Mouse (Mus musculus) neural tube, embryonic 11.5 days (tissue): ENCODE measurements at regions not wholly inside any gene's neighbourhood (a gene's known extent, or its start where the extent isn't known, plus 50 kb on each side); places are given as distances from the start of the nearest gene placed in this dataset.

Source experiments
- ATAC-seq: fragments of 200-750 bp; cut with Nextera tagmentation; 2 replicates; pipeline ENCODE4 v1.8.0; 2017; ENCODE audit warnings: moderate number of reproducible peaks, mild to moderate bottlenecking, moderate TSS enrichment, moderate library complexity; ENCODE audit not compliant: insufficient read depth, low FRiP score, low TSS enrichment
- DNase-seq: peaks from one replicate; pipeline ENCODE4 v3.0.0-alpha.2; 2015; ENCODE audit warnings: low spot score
- H3K27ac ChIP-seq: fragments of 300-500 bp; sonication (generic); 2 replicates; pipeline ENCODE4 v1.5.1; 2014; ENCODE audit warnings: low read depth, mild to moderate bottlenecking, low read length
- H3K27me3 ChIP-seq: fragments of 300-500 bp; sonication (generic); 2 replicates; pipeline ENCODE4 v1.6.1; 2014; ENCODE audit warnings: mild to moderate bottlenecking, low read length, mixed read lengths; ENCODE audit not compliant: control insufficient read depth, insufficient read depth
- H3K36me3 ChIP-seq: fragments of 300-500 bp; sonication (generic); 2 replicates; pipeline ENCODE4 v1.6.1; 2014; ENCODE audit warnings: mild to moderate bottlenecking, low read length, moderate library complexity, mixed read lengths; ENCODE audit not compliant: control insufficient read depth, insufficient read depth
- H3K4me1 ChIP-seq: fragments of 300-500 bp; sonication (generic); 2 replicates; pipeline ENCODE4 v1.6.1; 2014; ENCODE audit warnings: low read length, mixed read lengths; ENCODE audit not compliant: control insufficient read depth, insufficient read depth
- H3K4me2 ChIP-seq: fragments of 300-500 bp; sonication (generic); 2 replicates; pipeline ENCODE4 v1.6.1; 2014; ENCODE audit warnings: low read depth, mild to moderate bottlenecking, moderate library complexity
- H3K4me3 ChIP-seq: fragments of 300-500 bp; sonication (generic); 2 replicates; pipeline ENCODE4 v1.5.1; 2014; ENCODE audit warnings: low read depth, low read length
- H3K9ac ChIP-seq: fragments of 300-500 bp; sonication (generic); 2 replicates; pipeline ENCODE4 v1.6.1; 2014; ENCODE audit warnings: mild to moderate bottlenecking, low read length
- H3K9me3 ChIP-seq: fragments of 300-500 bp; sonication (generic); 2 replicates; pipeline ENCODE4 v1.6.1; 2016; ENCODE audit warnings: low read length; ENCODE audit not compliant: control insufficient read depth
- WGBS: fragments of 180-500 bp; shearing (Covaris S2); extraction: QIAGEN DNeasy Blood & Tissue Kit; methylation state at CpG from one replicate; pipeline ENCODE4 v1.1.7; 2014; 5-methylcytosine and 5-hydroxymethylcytosine counted together

DNA sequence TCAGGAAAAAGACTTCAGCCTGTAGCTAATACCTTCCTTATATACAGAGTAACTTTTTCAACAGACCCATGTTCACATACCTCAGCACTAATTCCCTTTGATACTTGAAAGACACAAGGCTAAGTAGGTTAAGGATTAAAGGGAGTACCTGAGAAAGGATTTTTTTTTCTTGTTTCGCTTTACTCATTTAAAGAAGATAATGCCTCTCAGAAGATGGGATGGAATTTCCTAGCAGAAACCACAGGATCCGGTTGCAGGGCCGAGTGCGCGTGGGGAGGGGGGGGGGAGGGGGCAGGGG lies 114.0 kb upstream of the Cpsf6 start:
- Histone ChIP-seq H3K27me3 (no peaks in the 10 kb centered on the region), H3K9me3 (0 out of 2 replicates have a peak, but pooled peaks cover 2% of the 10 kb centered on the region), H3K4me1 (no peaks in the 10 kb centered on the region), H3K9ac (no peak overlapping the region), H3K4me3 (no peak overlapping the region), H3K4me2 (no peak overlapping the region), H3K27ac (no peak overlapping the region), H3K36me3 (no peaks in the 10 kb centered on the region)
- 43% methylated on average over 1 of the region's 5 CpGs for WGBS
- ATAC-seq (no peak), DNase-seq (no peak)

DNA sequence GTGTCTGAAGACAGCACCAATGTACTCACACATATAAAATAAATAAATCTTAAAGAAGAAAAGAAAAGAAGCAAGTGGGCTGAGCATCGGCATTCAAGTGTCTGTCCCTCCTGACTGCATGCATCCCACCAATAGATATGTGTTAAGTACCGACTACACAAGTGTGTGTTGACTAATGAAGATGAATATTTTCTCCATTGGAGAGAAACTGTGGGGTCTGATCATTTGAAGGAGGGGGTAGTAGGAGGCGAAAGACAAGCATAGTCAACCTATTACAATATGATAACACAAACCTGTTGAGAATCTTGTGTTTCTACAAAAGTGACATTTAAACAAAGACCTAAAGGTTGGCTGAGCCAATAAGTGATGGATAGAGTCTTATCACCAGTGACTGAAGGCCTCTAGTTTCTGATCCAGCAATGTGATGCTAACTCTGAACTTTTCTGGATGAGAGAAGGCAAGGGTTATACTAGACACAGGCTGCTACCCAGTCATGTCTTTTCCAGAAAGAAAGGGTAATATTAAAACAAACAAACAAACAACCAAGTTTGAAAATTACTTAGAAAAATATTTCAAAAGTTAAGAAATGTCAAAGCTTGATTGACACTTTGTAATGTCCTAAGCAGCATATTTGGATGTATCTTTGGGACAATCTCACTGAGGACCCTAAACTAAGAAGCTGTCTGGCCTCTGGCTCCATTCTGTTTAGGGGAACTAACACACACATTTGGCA lies 113.4 kb upstream of the Cpsf6 start:
- WGBS: 96% methylated on average over 3 of the region's 3 CpGs
- no peak overlapping the region for H3K27ac ChIP-seq
- H3K9ac ChIP-seq: no peak overlapping the region
- H3K4me2 ChIP-seq: no peak overlapping the region
- no peaks in the 10 kb centered on the region for H3K4me1 ChIP-seq
- no peaks in the 10 kb centered on the region for H3K27me3 ChIP-seq
- no peak for DNase-seq
- no peak for ATAC-seq
- H3K9me3 ChIP-seq: 0 out of 2 replicates have a peak, but pooled peaks cover 2% of the 10 kb centered on the region
- no peaks in the 10 kb centered on the region for H3K36me3 ChIP-seq
- no peak overlapping the region for H3K4me3 ChIP-seq

DNA sequence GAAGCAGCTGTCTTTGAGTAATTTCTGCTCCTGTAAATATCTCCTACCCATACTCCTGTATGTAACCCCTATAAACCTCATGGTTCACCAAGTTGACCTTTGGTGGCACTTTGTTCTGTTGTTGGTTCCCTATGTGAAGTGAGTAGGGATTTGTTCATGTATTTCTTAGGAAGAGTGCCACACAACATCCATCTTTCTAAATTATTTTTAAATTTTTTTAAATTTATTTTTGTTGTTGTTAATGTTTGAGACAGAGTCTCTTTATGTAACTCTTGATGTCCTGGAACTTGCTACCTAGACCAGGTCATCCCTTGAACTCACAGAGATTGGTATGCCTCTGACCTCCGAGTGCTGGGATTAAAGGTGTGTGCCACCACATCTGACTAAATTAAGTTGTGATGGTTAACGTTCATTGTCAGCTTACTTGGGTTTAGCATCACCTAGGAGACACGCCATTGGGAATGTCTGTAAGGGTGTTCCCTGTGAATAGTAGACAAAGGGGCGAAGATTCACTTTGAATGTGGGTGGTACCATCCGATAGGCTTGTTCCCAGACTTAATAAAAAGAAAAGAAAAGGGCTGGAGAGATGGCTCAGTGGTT lies 112.7 kb upstream of the Cpsf6 start:
- 0 out of 2 replicates have a peak, but pooled peaks cover 2% of the 10 kb centered on the region for H3K9me3 ChIP-seq
- no peak overlapping the region for H3K9ac ChIP-seq
- H3K27ac ChIP-seq: no peak overlapping the region
- H3K4me3 ChIP-seq: no peak overlapping the region
- H3K27me3 ChIP-seq: no peaks in the 10 kb centered on the region
- H3K36me3 ChIP-seq: no peaks in the 10 kb centered on the region
- H3K4me2 ChIP-seq: no peak overlapping the region
- DNase-seq (no peak), ATAC-seq (no peak)
- no peaks in the 10 kb centered on the region for H3K4me1 ChIP-seq
- WGBS: 86% methylated on average over 5 of the region's 5 CpGs

DNA sequence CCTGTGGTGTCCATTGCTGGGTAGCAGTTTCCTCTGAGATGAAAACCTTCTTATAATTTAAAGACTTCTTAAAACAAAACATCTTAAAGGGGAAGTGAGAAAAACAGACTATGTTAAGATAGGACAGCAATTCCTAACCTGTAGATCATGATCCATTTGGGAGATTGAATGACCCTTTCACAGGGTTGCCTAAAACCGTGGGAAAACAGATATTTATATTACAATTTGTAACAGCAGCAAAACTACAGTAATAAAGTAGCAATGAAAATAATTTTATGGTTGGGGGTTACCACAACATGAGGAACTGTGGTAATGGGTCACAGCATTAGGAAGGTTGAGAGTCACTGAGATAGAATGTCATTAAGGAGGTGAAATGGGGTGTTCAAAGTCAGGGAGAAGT lies 111.9 kb upstream of the Cpsf6 start:
- H3K27me3 ChIP-seq: no peaks in the 10 kb centered on the region
- no peak overlapping the region for H3K4me2 ChIP-seq
- H3K27ac ChIP-seq: no peak overlapping the region
- WGBS: 80% methylated on average over 1 of the region's 1 CpGs
- H3K36me3 ChIP-seq: no peaks in the 10 kb centered on the region
- H3K4me1 ChIP-seq: no peaks in the 10 kb centered on the region
- H3K4me3 ChIP-seq: no peak overlapping the region
- H3K9ac ChIP-seq: no peak overlapping the region
- ATAC-seq (no peak), DNase-seq (no peak)
- H3K9me3 ChIP-seq: 0 out of 2 replicates have a peak, but pooled peaks cover 2% of the 10 kb centered on the region

DNA sequence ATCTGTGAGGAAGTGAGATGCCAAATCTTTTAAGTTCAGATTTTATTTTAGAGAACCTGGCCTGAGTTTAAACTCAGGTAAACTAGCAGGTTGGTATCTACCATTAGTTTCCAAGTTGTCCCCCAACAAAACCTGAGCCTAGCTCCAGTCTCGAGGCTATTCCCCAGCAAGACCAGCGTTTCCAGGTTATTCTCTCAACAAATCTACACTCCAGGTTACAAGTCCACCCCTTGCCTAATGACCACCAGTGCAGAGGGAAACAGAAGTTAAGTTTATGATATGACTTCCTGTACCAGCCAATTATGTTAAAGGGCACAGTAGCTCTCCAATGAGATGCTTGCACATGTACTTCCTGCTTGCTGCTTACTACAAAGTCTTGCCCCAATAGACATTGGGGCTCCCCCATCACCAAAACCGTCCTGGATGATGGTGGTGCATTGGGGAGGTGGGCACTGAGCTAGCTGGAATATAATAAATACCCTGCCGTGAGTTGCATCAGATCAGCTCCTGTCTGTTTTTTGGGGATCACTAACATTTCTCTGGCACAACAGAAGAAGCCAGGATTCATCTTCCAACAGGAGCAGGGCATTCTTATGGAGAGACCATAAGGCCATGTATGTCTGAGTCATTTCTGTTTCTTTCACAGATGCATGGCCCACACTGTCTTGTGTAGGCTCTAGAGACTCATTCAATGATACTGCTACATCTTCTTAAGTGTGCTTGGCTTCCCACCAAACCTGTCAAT lies 111.2 kb upstream of the Cpsf6 start:
- ATAC-seq (no peak), DNase-seq (no peak)
- Histone ChIP-seq H3K4me2 (no peak overlapping the region), H3K36me3 (no peaks in the 10 kb centered on the region), H3K4me3 (no peak overlapping the region), H3K27me3 (no peaks in the 10 kb centered on the region), H3K27ac (no peak overlapping the region), H3K4me1 (no peaks in the 10 kb centered on the region), H3K9me3 (0 out of 2 replicates have a peak, but pooled peaks cover 2% of the 10 kb centered on the region), H3K9ac (no peak overlapping the region)
- 89% methylated on average over 4 of the region's 4 CpGs for WGBS

DNA sequence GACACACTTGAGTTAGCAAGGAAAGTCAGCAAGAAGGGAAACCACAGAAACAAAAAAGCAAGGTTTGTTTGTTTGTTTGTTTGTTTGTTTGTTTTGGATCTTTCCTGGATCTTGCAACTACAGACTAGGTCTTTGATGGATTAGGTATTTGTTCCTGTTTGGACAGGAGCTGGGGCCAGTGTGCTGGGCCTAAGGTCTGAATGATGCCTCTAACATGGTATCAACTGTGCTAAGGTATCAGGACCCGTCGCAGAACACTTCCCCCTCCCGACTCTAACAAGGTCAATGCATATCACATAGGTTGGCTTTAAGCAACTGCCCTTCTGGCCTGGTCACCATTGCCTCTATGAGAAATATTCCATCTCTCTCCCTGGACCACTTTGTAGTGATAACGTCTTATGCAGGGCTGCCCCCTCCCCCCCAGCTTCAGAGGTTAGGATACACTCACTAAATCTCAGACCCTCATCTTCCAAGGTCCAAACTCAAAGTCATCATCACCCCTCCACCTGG lies 103.3 kb upstream of the Cpsf6 start:
- ATAC-seq: no peak
- WGBS: 89% methylated on average over 4 of the region's 4 CpGs
- H3K9ac ChIP-seq: no peak overlapping the region

DNA sequence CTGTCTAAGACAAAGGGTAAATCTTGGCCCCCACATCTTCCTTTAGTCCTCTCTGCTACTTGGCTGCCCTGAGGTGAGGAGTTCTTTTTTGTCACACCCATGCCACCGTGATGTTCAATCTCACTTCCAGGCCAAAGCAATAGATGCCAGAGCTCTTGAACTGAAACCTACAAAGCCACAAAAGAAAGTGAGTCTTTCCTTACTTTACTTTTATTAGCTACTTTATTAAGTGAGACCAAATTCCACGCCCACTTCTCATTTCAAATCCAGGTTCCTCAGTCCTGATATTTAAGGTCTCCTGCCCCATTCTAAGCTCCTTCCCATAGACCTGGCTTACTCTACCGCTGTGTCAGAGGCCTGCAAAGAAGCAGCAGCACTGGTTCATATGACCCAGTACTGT lies 102.5 kb upstream of the Cpsf6 start:
- H3K36me3 ChIP-seq: no peaks in the 10 kb centered on the region
- DNase-seq: no peak
- H3K9me3 ChIP-seq: no peaks in the 10 kb centered on the region
- no peak overlapping the region for H3K27ac ChIP-seq
- no peak overlapping the region for H3K9ac ChIP-seq
- WGBS: 89% methylated on average over 3 of the region's 3 CpGs
- H3K4me2 ChIP-seq: no peak overlapping the region
- H3K4me1 ChIP-seq: no peaks in the 10 kb centered on the region
- no peaks in the 10 kb centered on the region for H3K27me3 ChIP-seq
- no peak overlapping the region for H3K4me3 ChIP-seq
- ATAC-seq: no peak

More for the DNA sequence above, 103.3 kb upstream of the Cpsf6 start:
- Histone ChIP-seq H3K4me3 (no peak overlapping the region), H3K27ac (no peak overlapping the region), H3K4me1 (no peaks in the 10 kb centered on the region), H3K4me2 (no peak overlapping the region), H3K36me3 (no peaks in the 10 kb centered on the region), H3K9me3 (no peaks in the 10 kb centered on the region), H3K27me3 (no peaks in the 10 kb centered on the region)
- no peak for DNase-seq

DNA sequence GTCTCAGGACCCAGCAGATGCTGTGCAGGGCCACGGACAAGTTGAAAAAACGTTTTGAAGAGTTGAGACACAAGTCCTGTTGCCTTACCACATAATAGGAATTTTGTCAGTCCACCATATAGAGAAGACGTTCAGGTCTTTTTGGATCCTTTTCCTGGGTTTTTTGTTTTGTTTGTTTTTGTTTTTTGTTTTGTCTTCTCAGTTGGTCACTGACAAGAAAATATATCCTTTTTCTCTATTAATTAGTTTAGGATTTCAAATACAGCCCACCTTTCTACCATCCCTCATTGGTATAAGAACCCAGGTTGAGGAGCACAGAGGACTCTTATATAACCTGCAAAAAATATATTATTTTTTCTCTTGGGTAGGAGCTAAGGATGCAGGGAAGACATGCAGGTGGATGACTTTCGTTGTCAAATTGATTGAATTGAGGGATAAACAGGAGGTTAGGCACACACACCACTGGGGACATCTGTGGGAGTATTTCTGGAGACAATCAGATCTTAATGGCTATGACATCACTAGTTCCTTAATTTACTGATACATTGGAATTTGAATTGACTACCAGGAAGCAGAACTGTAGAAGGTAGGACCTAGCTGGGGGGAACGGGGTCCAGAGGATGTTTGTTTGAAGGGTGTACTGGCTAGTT lies 101.7 kb upstream of the Cpsf6 start:
- no peaks in the 10 kb centered on the region for H3K27me3 ChIP-seq
- ATAC-seq (no peak), DNase-seq (no peak)
- H3K4me1 ChIP-seq: no peaks in the 10 kb centered on the region
- H3K36me3 ChIP-seq: no peaks in the 10 kb centered on the region
- no peak overlapping the region for H3K4me3 ChIP-seq
- H3K9me3 ChIP-seq: no peaks in the 10 kb centered on the region
- 81% methylated on average over 5 of the region's 5 CpGs for whole genome bisulfite sequencing
- no peak overlapping the region for H3K27ac ChIP-seq
- H3K4me2 ChIP-seq: no peak overlapping the region
- H3K9ac ChIP-seq: no peak overlapping the region
